Mouse (Mus musculus) intestine, postnatal 0 days (tissue): ENCODE measurements at regions not wholly inside any gene's neighbourhood (a gene's known extent, or its start where the extent isn't known, plus 50 kb on each side); places are given as distances from the start of the nearest gene placed in this dataset.

Experiments
- ATAC-seq: fragments of 200-750 bp; cut with Nextera tagmentation; 2 replicates; pipeline ENCODE4 v1.8.0; 2017; ENCODE audit warnings: mild to moderate bottlenecking, moderate TSS enrichment, moderate library complexity
- H3K27ac ChIP-seq: fragments of 300-500 bp; sonication (generic); 2 replicates; pipeline ENCODE4 v1.5.1; 2014; ENCODE audit warnings: mild to moderate bottlenecking, low read depth, low read length, moderate library complexity
- H3K27me3 ChIP-seq: fragments of 300-500 bp; sonication (generic); replicated peaks from 2 replicates; pipeline ENCODE4 v1.6.1; 2014; ENCODE audit warnings: low read length, mixed read lengths; ENCODE audit not compliant: control insufficient read depth, insufficient read depth
- H3K36me3 ChIP-seq: fragments of 300-500 bp; sonication (generic); 2 replicates; pipeline ENCODE4 v1.6.1; 2014; ENCODE audit warnings: mild to moderate bottlenecking, moderate library complexity; ENCODE audit not compliant: control insufficient read depth, insufficient read depth
- H3K4me1 ChIP-seq: fragments of 300-500 bp; sonication (generic); replicated peaks from 2 replicates; pipeline ENCODE4 v1.6.1; 2014; ENCODE audit warnings: antibody characterized with exemption, low read length, mixed read lengths; ENCODE audit not compliant: control insufficient read depth, insufficient read depth
- H3K4me2 ChIP-seq: fragments of 300-500 bp; sonication (generic); replicated peaks from 2 replicates; pipeline ENCODE4 v1.6.1; 2014; ENCODE audit warnings: low read depth, mild to moderate bottlenecking, moderate library complexity
- H3K4me3 ChIP-seq: fragments of 300-500 bp; sonication (generic); 2 replicates; pipeline ENCODE4 v1.5.1; 2014; ENCODE audit warnings: low read depth, low read length
- H3K9ac ChIP-seq: fragments of 300-500 bp; sonication (generic); 2 replicates; pipeline ENCODE4 v1.6.1; 2014; ENCODE audit warnings: mild to moderate bottlenecking, low read depth, low read length
- H3K9me3 ChIP-seq: fragments of 300-500 bp; sonication (generic); 2 replicates; pipeline ENCODE4 v1.6.1; 2016; ENCODE audit warnings: mixed run types; ENCODE audit not compliant: control insufficient read depth
- CTCF ChIP-seq: sonication (generic); IDR thresholded peaks from 2 replicates; pipeline ENCODE4 v1.5.1; 2016; ENCODE audit warnings: low read depth, mild to moderate bottlenecking, control low read depth, antibody characterized with exemption, moderate library complexity
- WGBS: fragments of 180-500 bp; shearing (Covaris S2); extraction: QIAGEN DNeasy Blood & Tissue Kit; methylation state at CpG from one replicate; pipeline ENCODE4 v1.1.7; 2014; 5-methylcytosine and 5-hydroxymethylcytosine counted together

DNA sequence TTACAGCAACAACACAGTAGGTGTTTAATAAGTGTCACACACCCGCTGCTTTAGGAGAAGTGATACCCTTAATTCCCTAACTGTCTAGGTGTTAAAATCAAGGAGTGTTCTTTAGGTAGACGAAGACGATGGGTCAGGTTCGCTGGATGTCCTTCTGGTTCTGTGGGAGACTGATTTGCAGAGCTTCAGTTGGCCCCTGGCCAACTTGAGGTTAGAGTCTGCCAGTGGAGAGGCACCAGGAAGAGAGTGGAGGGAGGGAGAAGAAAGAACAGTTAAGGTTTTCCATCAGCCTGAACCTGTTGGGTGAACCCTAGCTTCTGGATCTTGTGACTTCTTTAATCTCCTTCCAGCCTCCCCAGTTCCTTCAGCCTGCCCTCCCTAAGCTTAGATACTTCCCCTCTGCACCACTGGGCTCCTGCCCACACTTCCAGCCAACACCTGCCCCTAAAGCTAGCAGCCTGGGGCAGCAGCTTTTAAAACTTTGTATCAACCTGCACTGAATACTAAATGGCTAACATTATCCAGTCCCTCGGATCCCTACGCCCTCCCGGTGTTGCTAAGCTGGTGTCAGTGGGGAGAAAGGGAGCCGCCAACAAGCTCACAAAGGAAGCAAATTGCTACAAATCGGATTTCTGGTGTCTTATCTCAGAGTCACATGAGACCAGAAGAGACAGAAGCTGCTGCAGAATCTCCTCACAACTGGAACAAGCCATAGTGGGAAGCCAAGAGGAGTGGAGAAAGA, 62.1 kb upstream of the Adgrl1 start:
- WGBS = 47% methylated on average over 9 of the region's 9 CpGs
- Histone ChIP-seq H3K4me1 (no peaks in the 10 kb centered on the region), H3K4me3 (no peak overlapping the region), H3K4me2 (no peak overlapping the region), H3K9ac (no peak overlapping the region), H3K27me3 (no peaks in the 10 kb centered on the region), H3K36me3 (no peaks in the 10 kb centered on the region), H3K9me3 (no peaks in the 10 kb centered on the region), H3K27ac (no peak overlapping the region)
- ATAC-seq = no peak
- no peak for TF ChIP-seq CTCF

DNA sequence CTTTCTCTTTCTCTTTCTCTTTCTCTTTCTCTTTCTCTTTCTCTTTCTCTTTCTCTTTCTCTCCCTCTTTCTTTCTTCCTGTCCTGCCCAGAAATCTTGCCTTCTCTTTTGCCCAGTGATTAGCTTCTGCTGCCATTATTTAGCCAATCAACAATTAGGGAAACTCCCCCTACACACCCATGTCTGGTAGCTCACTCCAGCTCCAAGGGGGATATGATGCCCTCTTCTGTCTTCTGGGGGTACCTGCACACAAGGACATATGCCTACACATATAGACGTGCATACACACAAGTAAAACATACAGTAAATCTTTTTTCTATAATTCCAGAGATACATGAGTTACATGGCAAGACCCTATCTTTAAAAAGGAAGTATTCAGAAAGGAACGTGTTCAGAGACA, 70.1 kb upstream of the Adgrl1 start:
- H3K9me3 ChIP-seq = no peaks in the 10 kb centered on the region
- 74% methylated on average over 2 of the region's 2 CpGs for WGBS
- H3K4me3 ChIP-seq = no peak overlapping the region
- H3K36me3 ChIP-seq = no peaks in the 10 kb centered on the region
- H3K4me1 ChIP-seq = no peaks in the 10 kb centered on the region
- no peak for ATAC-seq
- no peak overlapping the region for H3K27ac ChIP-seq
- no peaks in the 10 kb centered on the region for H3K27me3 ChIP-seq
- no peak overlapping the region for H3K9ac ChIP-seq
- no peak for TF ChIP-seq CTCF
- H3K4me2 ChIP-seq = no peak overlapping the region

DNA sequence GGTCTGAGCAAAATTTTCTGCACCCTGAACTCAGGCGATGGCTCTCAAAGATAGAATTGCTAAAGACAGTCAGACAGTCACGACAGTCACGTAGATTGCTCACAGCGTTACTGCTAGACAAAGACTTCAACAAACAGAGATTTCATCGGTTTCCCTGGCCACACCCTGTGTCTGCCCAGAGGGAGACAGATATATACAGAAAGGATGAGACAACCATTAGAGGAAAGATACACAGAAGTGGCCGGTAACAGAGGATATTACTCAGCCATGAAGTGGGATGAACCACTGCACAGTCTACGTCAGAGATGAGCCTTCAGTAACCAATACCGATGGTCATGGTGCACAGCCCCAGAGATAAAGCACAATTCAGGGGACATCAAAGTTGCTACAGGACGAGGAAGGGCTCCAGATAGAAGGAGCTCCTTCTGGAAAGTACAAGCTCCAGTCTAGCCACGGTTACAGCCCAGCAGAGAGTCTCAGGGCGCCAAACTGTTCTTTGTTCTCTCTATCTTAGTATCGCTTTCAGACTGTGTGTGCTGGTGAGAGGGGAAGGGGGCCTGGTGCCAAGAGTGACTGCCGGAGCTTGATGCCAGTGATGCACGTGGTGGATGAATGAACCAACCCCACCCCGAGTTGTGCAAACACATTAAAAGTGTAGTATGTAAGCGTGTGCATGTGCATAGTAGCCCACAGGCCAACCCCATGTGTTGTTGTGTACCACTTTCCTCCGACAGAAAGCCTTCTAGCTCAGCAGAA, 74.8 kb upstream of the Adgrl1 start:
- 75% methylated on average over 17 of the region's 17 CpGs for WGBS
- Histone ChIP-seq H3K4me1 (no peaks in the 10 kb centered on the region), H3K27me3 (no peaks in the 10 kb centered on the region), H3K4me3 (no peak overlapping the region), H3K27ac (no peak overlapping the region), H3K4me2 (no peak overlapping the region), H3K36me3 (no peaks in the 10 kb centered on the region), H3K9me3 (no peaks in the 10 kb centered on the region), H3K9ac (no peak overlapping the region)
- no peak for TF ChIP-seq CTCF
- ATAC-seq = no peak

DNA sequence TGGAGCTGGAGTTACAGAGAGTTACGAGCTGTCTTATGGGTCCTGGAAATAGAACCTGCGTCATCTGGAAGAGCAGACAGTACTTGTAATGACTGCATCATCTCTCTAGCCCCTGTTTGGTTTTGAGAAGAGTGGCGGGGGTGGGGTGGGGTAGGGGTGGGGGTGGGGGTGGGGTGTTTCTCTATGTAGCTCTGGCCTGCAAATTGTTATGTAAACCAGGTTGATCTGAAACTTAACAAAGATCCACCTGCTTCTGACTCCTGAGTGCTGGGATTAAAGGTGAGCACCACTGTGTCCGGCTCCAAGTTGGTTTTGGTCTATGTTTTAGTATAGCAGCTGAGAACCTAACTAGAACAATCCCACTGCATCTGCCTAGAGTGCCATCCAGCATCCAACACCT, 78.0 kb upstream of the Adgre5 start:
- TF ChIP-seq CTCF = no peak
- Histone ChIP-seq H3K4me3 (no peak overlapping the region), H3K27me3 (no peaks in the 10 kb centered on the region), H3K4me1 (no peaks in the 10 kb centered on the region), H3K9me3 (no peaks in the 10 kb centered on the region), H3K9ac (no peak overlapping the region), H3K27ac (no peak overlapping the region), H3K4me2 (no peak overlapping the region), H3K36me3 (no peaks in the 10 kb centered on the region)
- 84% methylated on average over 4 of the region's 4 CpGs for WGBS
- ATAC-seq = no peak

GRCm38 (mm10) chr8:83810651-83811050, 69.5 kb upstream of the Adgre5 start:
- Histone ChIP-seq H3K27ac (no peak overlapping the region), H3K4me1 (no peaks in the 10 kb centered on the region), H3K4me3 (no peak overlapping the region), H3K9ac (no peak overlapping the region), H3K9me3 (no peaks in the 10 kb centered on the region), H3K27me3 (no peaks in the 10 kb centered on the region), H3K36me3 (no peaks in the 10 kb centered on the region), H3K4me2 (no peak overlapping the region)
- TF ChIP-seq CTCF = no peak
- no peak for ATAC-seq
- WGBS = 64% methylated on average over 2 of the region's 2 CpGs

- no peak for ATAC-seq
- Histone ChIP-seq H3K9me3 (no peaks in the 10 kb centered on the region), H3K4me2 (no peak overlapping the region), H3K9ac (no peak overlapping the region), H3K27ac (no peak overlapping the region), H3K27me3 (no peaks in the 10 kb centered on the region), H3K4me1 (no peaks in the 10 kb centered on the region), H3K36me3 (no peaks in the 10 kb centered on the region), H3K4me3 (no peak overlapping the region)
- no peak for TF ChIP-seq CTCF
- 58% methylated on average over 6 of the region's 6 CpGs for WGBS
These were observed 64.5 kb upstream of the Adgre5 start for GRCm38 (mm10) chr8:83805612-83806011.
